Mouse (Mus musculus) ovary, adult 18-20 months (tissue): Measurements from ENCODE around the gene Dnase1l3.

Experiments
- DNase-seq: peaks from one replicate; pipeline ENCODE4 v3.0.0; 2022; ENCODE audit warnings: low spot score, mixed read lengths

The Dnase1l3 gene

DNA sequence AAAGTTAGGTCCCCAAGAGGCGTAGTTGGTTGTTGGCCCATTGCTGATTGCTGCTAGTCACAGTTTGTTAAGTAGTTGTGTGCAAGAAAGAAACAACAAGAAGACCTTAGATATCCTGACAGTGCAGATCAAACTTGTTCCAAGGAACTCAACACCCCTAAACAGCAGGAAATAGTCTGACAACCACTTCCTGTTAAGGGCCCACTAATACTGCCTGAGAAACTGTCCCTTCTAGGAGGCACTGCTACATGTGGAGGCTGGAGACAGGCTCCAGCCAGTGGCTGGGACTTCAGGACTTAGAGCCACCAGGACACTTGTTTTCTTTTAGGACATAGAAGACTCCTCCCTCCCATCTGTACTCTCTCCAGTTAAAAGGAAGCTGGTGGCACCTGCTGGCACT, 16.9 kb downstream of the Dnase1l3 start:
- DNase-seq: no peak

GRCm38 (mm10) chr14:7975177-7975576, 19.2 kb downstream of the Dnase1l3 start:
- no peak for DNase-seq

- DNase-seq: no peak
These were observed 19.7 kb downstream of the Dnase1l3 start for GRCm38 (mm10) chr14:7974643-7975042.

- DNase-seq: no peak
These were observed 22.4 kb downstream of the Dnase1l3 start for GRCm38 (mm10) chr14:7971889-7972493.

DNA sequence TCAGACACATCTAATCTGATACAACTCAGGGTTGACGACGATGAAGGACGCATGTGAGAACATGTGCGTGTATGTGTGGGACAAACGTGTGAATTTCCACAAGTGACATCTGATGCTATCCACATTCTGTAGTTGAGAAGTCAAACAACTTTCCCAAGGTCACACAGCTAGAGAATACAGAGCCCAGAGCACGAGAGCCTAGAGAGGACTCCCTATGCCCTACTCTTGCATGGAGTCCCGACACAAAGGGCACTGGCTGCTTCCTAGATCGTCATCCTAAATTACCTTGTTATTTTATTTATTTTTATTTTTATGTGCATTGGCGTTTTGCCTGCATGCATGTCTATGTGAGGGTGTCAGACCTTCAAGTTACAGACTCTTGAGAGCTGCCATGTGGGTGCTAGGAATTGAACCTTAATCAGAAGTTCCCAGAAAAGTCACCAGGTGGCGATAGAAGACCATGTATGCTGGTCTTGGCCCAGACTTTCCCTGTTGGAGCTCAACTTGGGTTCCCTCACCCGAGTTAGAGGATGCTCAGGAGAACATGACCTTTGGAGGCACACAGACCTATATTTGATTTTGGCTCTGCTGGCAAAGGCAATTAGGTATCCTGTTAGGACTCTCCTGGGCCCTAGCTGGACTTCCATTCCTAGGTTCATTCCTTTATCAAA, 30.0 kb downstream of the Dnase1l3 start:
- DNase-seq: no peak

- DNase-seq: no peak
These were observed 31.2 kb downstream of the Dnase1l3 start for GRCm38 (mm10) chr14:7963160-7963559.

DNA sequence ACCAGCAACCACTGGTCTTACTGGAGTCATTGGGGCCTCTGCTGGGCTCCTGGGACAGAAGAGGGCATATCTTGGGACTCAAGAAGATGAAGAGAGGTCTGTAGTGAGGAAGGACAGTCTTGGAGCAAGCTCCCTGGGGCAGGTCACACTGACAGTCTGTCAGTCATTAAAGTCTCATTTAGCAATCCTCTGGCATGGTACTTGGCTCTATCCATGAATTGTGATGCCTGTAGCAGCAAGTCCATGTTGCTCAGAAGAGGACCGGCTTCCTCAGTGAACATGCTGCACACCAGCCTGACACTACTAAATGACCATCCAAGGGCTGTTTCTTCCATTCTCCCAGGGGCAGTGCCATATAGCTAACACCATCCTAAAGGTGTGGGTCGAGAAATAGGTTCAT, 31.7 kb downstream of the Dnase1l3 start:
- no peak for DNase-seq

DNA sequence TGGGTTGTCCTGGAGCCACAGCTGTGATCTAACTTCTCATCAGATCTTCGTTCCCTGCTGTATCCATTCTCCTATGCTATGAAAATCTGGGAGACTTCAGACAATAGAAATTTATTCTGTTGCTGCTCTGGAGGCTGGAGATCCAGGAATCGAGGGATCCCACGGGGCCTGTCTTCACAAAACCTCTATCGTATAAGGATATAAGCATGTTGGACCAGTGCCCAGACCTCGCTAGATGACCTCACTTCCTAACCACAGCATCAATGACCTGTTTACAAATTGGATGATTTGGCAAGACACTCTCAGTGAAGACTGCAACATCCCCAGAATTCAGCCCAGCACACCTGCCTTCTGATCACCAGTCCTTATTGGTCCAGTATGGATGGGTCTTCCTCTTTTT, 32.7 kb downstream of the Dnase1l3 start:
- no peak for DNase-seq

GRCm38 (mm10) chr14:7960616-7961015, 33.8 kb downstream of the Dnase1l3 start:
- DNase-seq: no peak

GRCm38 (mm10) chr14:7957049-7957448, 37.3 kb downstream of the Dnase1l3 start, which contains the start of gene Gm45521:
TSS of gene Gm45521 (plus strand) at chr14:7957288.
- DNase-seq: no peak

- no peak for DNase-seq
These were observed 37.9 kb downstream of the Dnase1l3 start for GRCm38 (mm10) chr14:7956427-7956826.

GRCm38 (mm10) chr14:7954071-7954471, 40.3 kb downstream of the Dnase1l3 start:
- DNase-seq: no peak

DNA sequence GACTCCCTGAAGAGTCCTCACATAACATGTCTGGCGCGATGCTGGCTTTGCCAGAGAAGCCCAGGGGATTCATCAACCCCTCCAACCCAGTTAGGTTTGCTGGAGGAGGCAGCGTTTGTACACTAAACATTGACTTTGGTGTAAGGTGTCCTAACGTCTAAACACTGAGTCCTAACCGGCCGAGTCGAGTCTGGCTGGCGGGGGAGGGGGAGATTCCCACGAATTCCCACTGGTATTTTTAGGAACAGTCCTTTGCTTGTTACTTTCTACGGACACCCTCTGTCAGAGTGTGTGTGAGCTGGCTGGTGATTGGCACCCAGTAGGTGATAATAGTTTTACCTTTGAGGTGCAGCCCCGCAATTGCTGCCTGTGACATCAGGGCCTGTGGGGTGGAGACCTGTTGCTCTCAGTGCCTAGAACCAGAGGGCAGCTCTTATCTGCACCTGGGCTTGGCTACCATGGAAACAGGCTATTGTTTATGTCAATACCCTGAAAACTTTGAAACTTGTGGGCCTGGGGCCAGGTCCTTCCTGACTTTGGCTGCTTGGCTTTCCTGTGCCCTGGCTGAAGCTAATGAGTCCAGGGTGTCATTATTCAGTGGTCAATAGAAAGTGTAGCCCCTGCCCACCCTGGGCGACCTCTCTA, 41.6 kb downstream of the Dnase1l3 start:
- peak; percentile 43 for DNase-seq

GRCm38 (mm10) chr14:7951234-7951633, 43.1 kb downstream of the Dnase1l3 start:
- DNase-seq: no peak

GRCm38 (mm10) chr14:7945261-7945660, 49.1 kb downstream of the Dnase1l3 start:
- no peak for DNase-seq

- no peak for DNase-seq
These were observed 49.9 kb downstream of the Dnase1l3 start for GRCm38 (mm10) chr14:7944349-7945039.

- DNase-seq: no peak
These were observed 50.6 kb downstream of the Dnase1l3 start for GRCm38 (mm10) chr14:7943801-7944135.

DNA sequence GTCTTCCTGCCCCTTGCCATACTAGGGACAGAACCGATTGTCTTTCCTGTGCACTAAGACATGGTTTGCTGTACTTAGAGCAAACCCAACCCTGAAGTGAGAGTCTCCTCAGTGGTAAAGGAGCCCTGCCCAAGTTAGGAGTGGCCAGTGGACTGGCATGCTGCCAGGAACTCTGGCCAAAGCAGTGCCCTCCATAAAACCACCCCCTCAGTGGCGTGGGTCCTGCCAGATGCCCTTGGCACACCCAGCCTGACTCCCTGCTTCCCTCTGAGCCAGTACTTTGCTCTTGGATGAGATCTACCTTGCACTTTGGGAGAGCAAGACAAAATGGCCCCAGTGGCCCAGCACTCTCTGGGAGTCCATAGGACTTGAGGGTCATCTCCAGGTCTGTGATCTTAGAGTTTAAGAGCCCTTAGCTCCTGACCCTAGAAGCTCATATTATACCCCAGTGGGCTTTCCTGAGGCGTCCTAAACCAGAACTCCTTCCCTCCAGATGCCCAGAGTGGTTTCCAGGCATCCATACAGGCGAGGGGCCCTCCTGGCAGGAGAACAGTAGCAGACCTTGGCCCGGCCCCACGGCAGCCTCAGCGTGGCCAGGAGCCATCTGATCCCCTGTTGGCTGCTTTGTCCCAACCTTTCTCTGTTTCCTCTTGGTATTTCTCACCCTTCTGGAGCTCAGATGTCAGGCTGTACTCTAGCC, 51.1 kb downstream of the Dnase1l3 start:
- DNase-seq: peak; percentile 76

GRCm38 (mm10) chr14:7941413-7941812, 53.0 kb downstream of the Dnase1l3 start:
- no peak for DNase-seq

GRCm38 (mm10) chr14:7938809-7939784, 55.3 kb downstream of the Dnase1l3 start:
- no peak for DNase-seq

- no peak for DNase-seq
These were observed 57.2 kb downstream of the Dnase1l3 start for GRCm38 (mm10) chr14:7937052-7937630.
